Mouse (Mus musculus): ENCODE data around the gene Mgat4c.

Gene Mgat4c

GRCm38 (mm10) chr10:101681437-101681912 lies at the start of gene Mgat4c:
Gene Mgat4c, plus strand, starts transcription at chr10:101681487.
- in situ Hi-C loops (cut with MboI, MseI) = no loop called here

- in situ Hi-C loops (cut with MboI, MseI) = no loop called here
Measured at GRCm38 (mm10) chr10:101635266-101635665, 46.0 kb upstream of the Mgat4c start.

- in situ Hi-C loops (cut with MboI, MseI) = no loop called here
Measured at GRCm38 (mm10) chr10:101641048-101641447, 40.2 kb upstream of the Mgat4c start.

GRCm38 (mm10) chr10:101681914-101682313 lies 627 bp downstream of the Mgat4c start:
- in situ Hi-C loops (cut with MboI, MseI) = no loop called here

- in situ Hi-C loops (cut with MboI, MseI) = no loop called here
Measured at GRCm38 (mm10) chr10:101761828-101762227, 80.5 kb downstream of the Mgat4c start.

- in situ Hi-C loops (cut with MboI, MseI) = no loop called here
Measured at GRCm38 (mm10) chr10:101770688-101771087, 89.4 kb downstream of the Mgat4c start.

GRCm38 (mm10) chr10:101771157-101771556 lies 89.9 kb downstream of the Mgat4c start:
- in situ Hi-C loops (cut with MboI, MseI) = no loop called here

- in situ Hi-C loops (cut with MboI, MseI) = no loop called here
Measured at GRCm38 (mm10) chr10:101783161-101783744, 102.0 kb downstream of the Mgat4c start.

- in situ Hi-C loops (cut with MboI, MseI) = no loop called here
Measured at GRCm38 (mm10) chr10:101795507-101795906, 114.2 kb downstream of the Mgat4c start.

- in situ Hi-C loops (cut with MboI, MseI) = no loop called here
Measured at GRCm38 (mm10) chr10:101798831-101799474, 117.7 kb downstream of the Mgat4c start.

- in situ Hi-C loops (cut with MboI, MseI) = no loop called here
Measured at GRCm38 (mm10) chr10:101808768-101809167, 127.5 kb downstream of the Mgat4c start.

GRCm38 (mm10) chr10:101816902-101817301 lies 135.6 kb downstream of the Mgat4c start:
- in situ Hi-C loops (cut with MboI, MseI) = no loop called here

GRCm38 (mm10) chr10:101827944-101828343 lies 146.7 kb downstream of the Mgat4c start:
- in situ Hi-C loops (cut with MboI, MseI) = no loop called here

- in situ Hi-C loops (cut with MboI, MseI) = no loop called here
Measured at GRCm38 (mm10) chr10:101856115-101856514, 174.8 kb downstream of the Mgat4c start.

GRCm38 (mm10) chr10:101889866-101890265 lies 208.6 kb downstream of the Mgat4c start:
- in situ Hi-C loops (cut with MboI, MseI) = no loop called here

GRCm38 (mm10) chr10:101917328-101917814 lies 236.1 kb downstream of the Mgat4c start:
- in situ Hi-C loops (cut with MboI, MseI) = no loop called here

GRCm38 (mm10) chr10:101997612-101998011 lies 316.3 kb downstream of the Mgat4c start:
- in situ Hi-C loops (cut with MboI, MseI) = no loop called here

- in situ Hi-C loops (cut with MboI, MseI) = no loop called here
Measured at GRCm38 (mm10) chr10:102042513-102042912, 361.2 kb downstream of the Mgat4c start.

- in situ Hi-C loops (cut with MboI, MseI) = no loop called here
Measured at GRCm38 (mm10) chr10:102056218-102056617, 374.9 kb downstream of the Mgat4c start.

- in situ Hi-C loops (cut with MboI, MseI) = no loop called here
Measured at GRCm38 (mm10) chr10:102056975-102057565, 375.8 kb downstream of the Mgat4c start.

GRCm38 (mm10) chr10:102074541-102075398 lies 393.5 kb downstream of the Mgat4c start:
- in situ Hi-C loops (cut with MboI, MseI) = no loop called here

GRCm38 (mm10) chr10:102123153-102123552 lies 441.9 kb downstream of the Mgat4c start:
- in situ Hi-C loops (cut with MboI, MseI) = no loop called here

Measured in T-helper 17 cell (primary cell).